Comparison of ENCODE assay signal across 24 mouse cellular contexts in the genomic region with DNA sequence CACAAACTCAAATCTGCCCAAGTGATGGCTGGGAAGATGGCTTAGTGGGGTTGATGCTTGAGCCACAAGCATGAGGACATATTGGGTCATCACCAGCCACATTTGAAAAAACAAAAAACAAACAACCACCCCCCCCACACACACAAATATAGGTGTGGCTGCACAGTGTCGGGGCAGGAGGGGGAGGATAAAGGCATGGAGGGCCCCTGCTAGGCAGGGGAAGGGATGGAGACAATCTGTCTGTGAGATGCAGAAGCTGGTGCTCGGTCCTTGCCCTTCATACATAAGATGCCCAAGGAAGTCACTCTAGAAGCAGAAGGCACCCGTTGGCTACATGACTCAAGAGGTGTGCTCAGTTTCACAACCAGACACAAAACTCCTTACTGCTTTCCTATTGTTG. TPM values are rescaled to one million over a fixed set of nuclear protein-coding genes. Genes with fewer than 3 reads are reported as not detected.
DNase-seq lines count a peak whose midpoint lies in the region; ATAC-seq and TF ChIP-seq lines count a peak whose summit lies in the region.
"Had no signal": no experiment of that assay in that cellular context is flagged by ENCODE, and none has a peak within 500 bp of the region (broad histone marks: within the 10 kb centered on the region; RNA-seq: fewer than 3 reads in every experiment).

No protein-coding gene starts in this region.

- no peaks in the 10 kb centered on the region for H3K27me3 ChIP-seq in forebrain, embryonic 12.5 days
- H3K27me3 ChIP-seq in forebrain, embryonic 16.5 days (replicated peaks; ENCODE audit: control insufficient read depth, insufficient read depth, low read length) = no peaks in the 10 kb centered on the region
- H3K27me3 ChIP-seq in hindbrain, embryonic 15.5 days = no peaks in the 10 kb centered on the region
- no peaks in the 10 kb centered on the region for H3K27me3 ChIP-seq in hindbrain, embryonic 12.5 days
- no peaks in the 10 kb centered on the region for H3K27me3 ChIP-seq in midbrain, postnatal 0 days (ENCODE audit: insufficient read depth, low read length)
- H3K27me3 ChIP-seq in midbrain, embryonic 15.5 days (replicated peaks) = no peaks in the 10 kb centered on the region
- H3K27me3 ChIP-seq in stomach, postnatal 0 days (ENCODE audit: control insufficient read depth, insufficient read depth, low read length) = no peaks in the 10 kb centered on the region
- H3K27me3 ChIP-seq: embryonic facial prominence, embryonic 12.5 days; midbrain, embryonic 13.5 days had no signal

- no peak overlapping the region for H3K4me3 ChIP-seq in forebrain, embryonic 12.5 days (replicated peaks)
- H3K4me3 ChIP-seq in forebrain, embryonic 16.5 days (replicated peaks; ENCODE audit: low read length) = no peak overlapping the region
- no peak overlapping the region for H3K4me3 ChIP-seq in hindbrain, embryonic 15.5 days
- no peak overlapping the region for H3K4me3 ChIP-seq in hindbrain, embryonic 12.5 days
- H3K4me3 ChIP-seq in midbrain, postnatal 0 days (ENCODE audit: low read depth, low read length) = no peak overlapping the region
- H3K4me3 ChIP-seq in midbrain, embryonic 15.5 days = no peak overlapping the region
- H3K4me3 ChIP-seq in stomach, postnatal 0 days (ENCODE audit: low read depth, low read length) = no peak overlapping the region
- H3K4me3 ChIP-seq: embryonic facial prominence, embryonic 12.5 days; erythroblast, embryonic 14.5 days; hindbrain, embryonic 10.5 days; midbrain, embryonic 13.5 days had no signal

- peaks cover 46% of the 10 kb centered on the region for H3K36me3 ChIP-seq in forebrain, embryonic 12.5 days (replicated peaks)
- H3K36me3 ChIP-seq in forebrain, embryonic 16.5 days (ENCODE audit: control insufficient read depth, insufficient read depth) = peaks cover 12% of the 10 kb centered on the region
- peaks cover 42% of the 10 kb centered on the region for H3K36me3 ChIP-seq in hindbrain, embryonic 15.5 days
- H3K36me3 ChIP-seq in hindbrain, embryonic 12.5 days = peaks cover 39% of the 10 kb centered on the region
- H3K36me3 ChIP-seq in midbrain, postnatal 0 days (ENCODE audit: insufficient read depth, low read length) = peaks cover 22% of the 10 kb centered on the region
- peaks cover 26% of the 10 kb centered on the region; the same call in 1 of the 2 replicates for H3K36me3 ChIP-seq in midbrain, embryonic 15.5 days (replicated peaks)
- peaks cover 9% of the 10 kb centered on the region for H3K36me3 ChIP-seq in stomach, postnatal 0 days (ENCODE audit: control insufficient read depth, insufficient read depth, low read length)

- ATAC-seq in forebrain, embryonic 12.5 days (ENCODE audit: low FRiP score) = 0 out of 2 replicates have a peak, but pooled peaks have one; percentile 35
- ATAC-seq in forebrain, embryonic 16.5 days = no peak
- 0 out of 2 replicates have a peak, but pooled peaks have one; percentile 52 for ATAC-seq in hindbrain, embryonic 15.5 days (ENCODE audit: low FRiP score, low read depth)
- ATAC-seq in hindbrain, embryonic 12.5 days (ENCODE audit: low FRiP score) = no peak
- peak; percentile 23; the same call in 1 of the 2 replicates for ATAC-seq in midbrain, postnatal 0 days (ENCODE audit: low FRiP score)
- ATAC-seq in midbrain, embryonic 15.5 days (replicated peaks) = no peak
- peak; percentile 56; the same call in 1 of the 2 replicates for ATAC-seq in stomach, postnatal 0 days (ENCODE audit: low FRiP score, low TSS enrichment)
- no peak for ATAC-seq in monocyte, adult 5-6 weeks (replicated peaks; ENCODE audit: insufficient number of reproducible peaks, low FRiP score, low TSS enrichment, poor library complexity, severe bottlenecking)
- ATAC-seq: activated CD4-positive, CD25-positive, alpha-beta regulatory T cell, adult 4 months; CD4-positive, CD25-positive, alpha-beta regulatory T cell, adult 4 months had no signal

- WGBS in forebrain, embryonic 12.5 days = 94% methylated on average over 3 of the region's 3 CpGs
- WGBS in forebrain, embryonic 16.5 days = 89% methylated on average over 3 of the region's 3 CpGs
- WGBS in hindbrain, embryonic 15.5 days = 90% methylated on average over 3 of the region's 3 CpGs
- 93% methylated on average over 3 of the region's 3 CpGs for WGBS in hindbrain, embryonic 12.5 days
- 86% methylated on average over 3 of the region's 3 CpGs for WGBS in midbrain, postnatal 0 days
- WGBS in midbrain, embryonic 15.5 days = 95% methylated on average over 3 of the region's 3 CpGs
- 75% methylated on average over 3 of the region's 3 CpGs for WGBS in stomach, postnatal 0 days

- no peak for TF ChIP-seq CTCF in midbrain, postnatal 0 days (IDR thresholded peaks at IDR 0.05)
- no peak for TF ChIP-seq CTCF in stomach, postnatal 0 days (IDR thresholded peaks at IDR 0.05; ENCODE audit: low read depth)

- no peak overlapping the region for H3K4me2 ChIP-seq in forebrain, embryonic 12.5 days
- no peak overlapping the region for H3K4me2 ChIP-seq in forebrain, embryonic 16.5 days (ENCODE audit: low read length)
- no peak overlapping the region for H3K4me2 ChIP-seq in hindbrain, embryonic 15.5 days
- no peak overlapping the region for H3K4me2 ChIP-seq in hindbrain, embryonic 12.5 days (replicated peaks)
- no peak overlapping the region for H3K4me2 ChIP-seq in midbrain, postnatal 0 days (ENCODE audit: low read depth, low read length, poor library complexity, severe bottlenecking)
- H3K4me2 ChIP-seq in midbrain, embryonic 15.5 days = no peak overlapping the region
- H3K4me2 ChIP-seq in stomach, postnatal 0 days (replicated peaks; ENCODE audit: low read depth) = no peak overlapping the region
- H3K4me2 ChIP-seq: embryonic facial prominence, embryonic 12.5 days; midbrain, embryonic 13.5 days had no signal

- H3K27ac ChIP-seq in forebrain, embryonic 12.5 days = no peak overlapping the region
- no peak overlapping the region for H3K27ac ChIP-seq in forebrain, embryonic 16.5 days (ENCODE audit: low read length)
- no peak overlapping the region for H3K27ac ChIP-seq in hindbrain, embryonic 15.5 days (replicated peaks)
- H3K27ac ChIP-seq in hindbrain, embryonic 12.5 days = no peak overlapping the region
- no peak overlapping the region for H3K27ac ChIP-seq in midbrain, postnatal 0 days (ENCODE audit: low read depth, low read length)
- no peak overlapping the region for H3K27ac ChIP-seq in midbrain, embryonic 15.5 days
- H3K27ac ChIP-seq in stomach, postnatal 0 days (replicated peaks) = no peak overlapping the region
- H3K27ac ChIP-seq: embryonic facial prominence, embryonic 12.5 days; hindbrain, embryonic 10.5 days; midbrain, embryonic 13.5 days had no signal

- H3K9ac ChIP-seq in forebrain, embryonic 12.5 days = no peak overlapping the region
- H3K9ac ChIP-seq in forebrain, embryonic 16.5 days (replicated peaks; ENCODE audit: low read depth, low read length) = no peak overlapping the region
- no peak overlapping the region for H3K9ac ChIP-seq in hindbrain, embryonic 15.5 days
- H3K9ac ChIP-seq in hindbrain, embryonic 12.5 days = no peak overlapping the region
- H3K9ac ChIP-seq in midbrain, postnatal 0 days (replicated peaks; ENCODE audit: low read length, poor library complexity, severe bottlenecking) = no peak overlapping the region
- H3K9ac ChIP-seq in midbrain, embryonic 15.5 days = no peak overlapping the region
- H3K9ac ChIP-seq in stomach, postnatal 0 days (ENCODE audit: low read length) = no peak overlapping the region
- H3K9ac ChIP-seq: embryonic facial prominence, embryonic 12.5 days; midbrain, embryonic 13.5 days had no signal

- DNase-seq in midbrain, postnatal 0 days (ENCODE audit: low spot score) = no peak
- no peak for DNase-seq in stomach, postnatal 0 days (ENCODE audit: low spot score)
- DNase-seq: adrenal gland, postnatal 14 days; cerebellum, adult 11 months; cerebellum, postnatal 10 days; gastrocnemius, postnatal 14 days; heart, adult 18-20 months; kidney, postnatal 25 days; lung, adult 2 months; lung, postnatal 36 days; right cerebral cortex, adult 18-20 months; thymus, postnatal 25 days had no signal

- no peaks in the 10 kb centered on the region for H3K9me3 ChIP-seq in forebrain, embryonic 12.5 days
- no peaks in the 10 kb centered on the region for H3K9me3 ChIP-seq in forebrain, embryonic 16.5 days (ENCODE audit: control insufficient read depth, low read length)
- H3K9me3 ChIP-seq in hindbrain, embryonic 15.5 days = no peaks in the 10 kb centered on the region
- H3K9me3 ChIP-seq in hindbrain, embryonic 12.5 days (replicated peaks) = no peaks in the 10 kb centered on the region
- no peaks in the 10 kb centered on the region for H3K9me3 ChIP-seq in midbrain, postnatal 0 days (ENCODE audit: low read length)
- no peaks in the 10 kb centered on the region for H3K9me3 ChIP-seq in midbrain, embryonic 15.5 days
- no peaks in the 10 kb centered on the region for H3K9me3 ChIP-seq in stomach, postnatal 0 days (ENCODE audit: control insufficient read depth, low read length)
- H3K9me3 ChIP-seq: embryonic facial prominence, embryonic 12.5 days; hindbrain, embryonic 10.5 days; midbrain, embryonic 13.5 days had no signal

- no peak for TF ChIP-seq EP300 in stomach, postnatal 0 days (optimal IDR thresholded peaks at IDR 0.05)

- H3K4me1 ChIP-seq in forebrain, embryonic 12.5 days = no peaks in the 10 kb centered on the region
- H3K4me1 ChIP-seq in forebrain, embryonic 16.5 days (replicated peaks; ENCODE audit: control insufficient read depth, insufficient read depth, low read length) = no peaks in the 10 kb centered on the region
- H3K4me1 ChIP-seq in hindbrain, embryonic 15.5 days (replicated peaks) = no peaks in the 10 kb centered on the region
- no peaks in the 10 kb centered on the region for H3K4me1 ChIP-seq in hindbrain, embryonic 12.5 days
- no peaks in the 10 kb centered on the region for H3K4me1 ChIP-seq in midbrain, postnatal 0 days (ENCODE audit: insufficient read depth, low read length)
- no peaks in the 10 kb centered on the region for H3K4me1 ChIP-seq in midbrain, embryonic 15.5 days
- H3K4me1 ChIP-seq in stomach, postnatal 0 days (replicated peaks; ENCODE audit: control insufficient read depth, insufficient read depth) = no peaks in the 10 kb centered on the region
- H3K4me1 ChIP-seq: embryonic facial prominence, embryonic 12.5 days; hindbrain, embryonic 10.5 days; midbrain, embryonic 13.5 days had no signal

RNA-seq across cellular contexts. Expression of gene Dner, which starts 25.9 kb away (rescaled TPM):
- polyA plus RNA-seq in forebrain, embryonic 12.5 days (2016; fragmentation: Nextera tagmentation; extraction: Ambion mirVana) = 69.3 and 73.7 TPM in 2 replicates
- 175 and 200 TPM in 2 replicates for polyA plus RNA-seq in forebrain, embryonic 16.5 days (2015; fragmentation: Nextera tagmentation; extraction: Ambion mirVana)
- 296 and 343 TPM in 2 replicates for polyA plus RNA-seq in hindbrain, embryonic 15.5 days (2015; fragmentation: Nextera tagmentation; extraction: Ambion mirVana)
- polyA plus RNA-seq in hindbrain, embryonic 12.5 days (2016; fragmentation: Nextera tagmentation; extraction: Ambion mirVana) = 130 and 146 TPM in 2 replicates
- total RNA-seq in midbrain, postnatal 0 days (2014; rRNA removed) = 321 TPM in 2 replicates
- 323 and 326 TPM in 2 replicates for polyA plus RNA-seq in midbrain, postnatal 0 days (2015; fragmentation: Nextera tagmentation; extraction: Ambion mirVana)
- 275 and 291 TPM in 2 replicates for polyA plus RNA-seq in midbrain, embryonic 15.5 days (2015; fragmentation: Nextera tagmentation; extraction: Ambion mirVana)
- polyA plus RNA-seq in stomach, postnatal 0 days (2015; fragmentation: Nextera tagmentation; extraction: Ambion mirVana) = 2.7 and 2.9 TPM in 2 replicates
- total RNA-seq in monocyte, adult 5-6 weeks (2017) = 0.29 TPM in 1 of 3 replicates, not detected in the others
- total RNA-seq: heart, adult 18-20 months had no signal
- polyA plus RNA-seq: activated CD4-positive, CD25-positive, alpha-beta regulatory T cell, adult 4 months; CD4-positive, CD25-positive, alpha-beta regulatory T cell, adult 4 months; erythroblast, embryonic 14.5 days had no signal

Comparison
In these comparisons a context has a peak if more than half of its experiments do, and no peak if none do; other contexts are left out.
1. ATAC-seq: peak in forebrain, embryonic 12.5 days (single experiment), hindbrain, embryonic 15.5 days (single experiment), midbrain, postnatal 0 days (single experiment) and stomach, postnatal 0 days (single experiment); none in forebrain, embryonic 16.5 days (single experiment), hindbrain, embryonic 12.5 days (single experiment), midbrain, embryonic 15.5 days (single experiment) and monocyte, adult 5-6 weeks (single experiment).
2. RNA of gene Dner, which starts 25.9 kb away (polyA plus RNA-seq): 296 to 343 TPM in hindbrain, embryonic 15.5 days, 323 to 326 TPM in midbrain, postnatal 0 days, 275 to 291 TPM in midbrain, embryonic 15.5 days, 175 to 200 TPM in forebrain, embryonic 16.5 days, 130 to 146 TPM in hindbrain, embryonic 12.5 days and 69.3 to 73.7 TPM in forebrain, embryonic 12.5 days; 2.7 to 2.9 TPM in stomach, postnatal 0 days; every median in the first group is over 10 times any median in the second.